In the genomic region with DNA sequence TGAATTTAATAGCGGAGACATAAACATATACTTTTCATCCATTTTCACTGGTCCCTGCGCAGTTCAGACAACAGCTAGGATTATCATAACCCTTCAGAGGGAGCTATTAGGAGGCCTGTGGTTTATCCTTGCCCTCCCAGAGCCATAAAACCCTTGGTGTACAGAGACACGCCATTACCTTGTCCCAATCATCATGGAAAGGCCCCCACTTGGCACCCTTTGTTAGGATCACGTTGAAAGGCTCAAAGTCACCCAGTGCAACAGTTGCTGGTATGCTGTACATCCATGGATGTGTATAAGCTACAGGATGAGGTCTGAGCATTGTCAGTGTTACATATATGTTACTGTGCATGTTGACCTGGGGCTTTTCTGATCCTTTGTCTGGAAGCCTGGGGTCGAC, we compare ENCODE assay signal across 20 mouse cellular contexts.
DNase-seq lines count a peak whose midpoint lies in the region; ATAC-seq and TF ChIP-seq lines count a peak whose summit lies in the region.
"Had no signal": no experiment of that assay in that cellular context is flagged by ENCODE, and none has a peak within 500 bp of the region (broad histone marks: within the 10 kb centered on the region; RNA-seq: fewer than 3 reads in every experiment).

No protein-coding gene starts in this region.

- H3K9ac ChIP-seq in intestine, embryonic 14.5 days (ENCODE audit: low read length): no peak overlapping the region
- no peak overlapping the region for H3K9ac ChIP-seq in intestine, postnatal 0 days (ENCODE audit: low read depth, low read length)
- no peak overlapping the region for H3K9ac ChIP-seq in neural tube, embryonic 13.5 days
- H3K9ac ChIP-seq: embryonic facial prominence, embryonic 13.5 days; embryonic facial prominence, embryonic 15.5 days; forebrain, embryonic 12.5 days had no signal

- 19% methylated on average over 5 of the region's 5 CpGs for WGBS in intestine, embryonic 14.5 days
- 18% methylated on average over 5 of the region's 5 CpGs for WGBS in intestine, postnatal 0 days
- WGBS in neural tube, embryonic 13.5 days: 54% methylated on average over 5 of the region's 5 CpGs

- no peak overlapping the region for H3K27ac ChIP-seq in intestine, embryonic 14.5 days (ENCODE audit: low read depth)
- no peak overlapping the region for H3K27ac ChIP-seq in intestine, postnatal 0 days (ENCODE audit: low read depth, low read length)
- 0 out of 2 replicates have a peak overlapping the region, but pooled peaks have one; percentile 10 for H3K27ac ChIP-seq in neural tube, embryonic 13.5 days (replicated peaks)
- H3K27ac ChIP-seq: embryonic facial prominence, embryonic 13.5 days; embryonic facial prominence, embryonic 15.5 days; forebrain, embryonic 10.5 days; forebrain, embryonic 12.5 days had no signal

- no peaks in the 10 kb centered on the region; the same call in 1 of the 2 replicates for H3K27me3 ChIP-seq in intestine, embryonic 14.5 days (replicated peaks; ENCODE audit: control insufficient read depth, insufficient read depth, low read length)
- 0 out of 2 replicates have a peak, but pooled peaks cover 8% of the 10 kb centered on the region for H3K27me3 ChIP-seq in intestine, postnatal 0 days (replicated peaks; ENCODE audit: control insufficient read depth, insufficient read depth, low read length)
- H3K27me3 ChIP-seq in neural tube, embryonic 13.5 days: 0 out of 2 replicates have a peak, but pooled peaks cover 6% of the 10 kb centered on the region
- H3K27me3 ChIP-seq: embryonic facial prominence, embryonic 13.5 days; embryonic facial prominence, embryonic 15.5 days; forebrain, embryonic 12.5 days had no signal

- 0 out of 2 replicates have a peak, but pooled peaks cover 4% of the 10 kb centered on the region for H3K4me1 ChIP-seq in intestine, embryonic 14.5 days (replicated peaks; ENCODE audit: control insufficient read depth, insufficient read depth, low read length)
- no peaks in the 10 kb centered on the region for H3K4me1 ChIP-seq in intestine, postnatal 0 days (replicated peaks; ENCODE audit: control insufficient read depth, insufficient read depth, low read length)
- no peaks in the 10 kb centered on the region for H3K4me1 ChIP-seq in neural tube, embryonic 13.5 days (replicated peaks)
- H3K4me1 ChIP-seq: embryonic facial prominence, embryonic 13.5 days; embryonic facial prominence, embryonic 15.5 days; forebrain, embryonic 10.5 days; forebrain, embryonic 12.5 days had no signal

- no peaks in the 10 kb centered on the region for H3K9me3 ChIP-seq in intestine, embryonic 14.5 days (ENCODE audit: control insufficient read depth, low read length)
- H3K9me3 ChIP-seq in intestine, postnatal 0 days (ENCODE audit: control insufficient read depth): no peaks in the 10 kb centered on the region
- H3K9me3 ChIP-seq in neural tube, embryonic 13.5 days: no peaks in the 10 kb centered on the region
- H3K9me3 ChIP-seq: embryonic facial prominence, embryonic 13.5 days; embryonic facial prominence, embryonic 15.5 days; forebrain, embryonic 10.5 days; forebrain, embryonic 12.5 days had no signal

- TF ChIP-seq CTCF in intestine, postnatal 0 days (IDR thresholded peaks at IDR 0.05; ENCODE audit: low read depth): no peak

- no peak overlapping the region for H3K4me3 ChIP-seq in intestine, embryonic 14.5 days (ENCODE audit: low read depth, low read length)
- H3K4me3 ChIP-seq in intestine, postnatal 0 days (ENCODE audit: low read depth, low read length): no peak overlapping the region
- H3K4me3 ChIP-seq in neural tube, embryonic 13.5 days: no peak overlapping the region
- H3K4me3 ChIP-seq: embryonic facial prominence, embryonic 13.5 days; embryonic facial prominence, embryonic 15.5 days; erythroblast, embryonic 14.5 days; forebrain, embryonic 10.5 days; forebrain, embryonic 12.5 days had no signal

- H3K4me2 ChIP-seq in intestine, embryonic 14.5 days (ENCODE audit: low read length): no peak overlapping the region
- H3K4me2 ChIP-seq in intestine, postnatal 0 days (replicated peaks; ENCODE audit: low read depth): no peak overlapping the region
- no peak overlapping the region for H3K4me2 ChIP-seq in neural tube, embryonic 13.5 days
- H3K4me2 ChIP-seq: embryonic facial prominence, embryonic 13.5 days; embryonic facial prominence, embryonic 15.5 days; forebrain, embryonic 12.5 days had no signal

- ATAC-seq in intestine, embryonic 14.5 days (replicated peaks; ENCODE audit: low FRiP score, low TSS enrichment, low read depth): no peak
- no peak for ATAC-seq in intestine, postnatal 0 days
- no peak for ATAC-seq in neural tube, embryonic 13.5 days (ENCODE audit: low read depth)
- ATAC-seq: forebrain, embryonic 14.5 days; forebrain, embryonic 16.5 days had no signal

- H3K36me3 ChIP-seq in intestine, embryonic 14.5 days (ENCODE audit: control insufficient read depth, insufficient read depth, low read length): no peaks in the 10 kb centered on the region
- no peaks in the 10 kb centered on the region for H3K36me3 ChIP-seq in intestine, postnatal 0 days (ENCODE audit: control insufficient read depth, insufficient read depth)
- H3K36me3 ChIP-seq in neural tube, embryonic 13.5 days: no peaks in the 10 kb centered on the region
- H3K36me3 ChIP-seq: embryonic facial prominence, embryonic 13.5 days; embryonic facial prominence, embryonic 15.5 days; forebrain, embryonic 10.5 days; forebrain, embryonic 12.5 days had no signal

- peak; percentile 51 for DNase-seq in intestine, embryonic 14.5 days (ENCODE audit: low spot score)
- no peak for DNase-seq in neural tube, embryonic 10.5 days (ENCODE audit: extremely low spot score, low spot score)
- DNase-seq in kidney, adult 9 months: no peak
- DNase-seq: adrenal gland, postnatal 25 days; cerebellum, adult 11 months; cerebellum, adult 18-20 months; cerebellum, adult 8-10 months; cerebellum, adult 9-11 months; cerebellum, postnatal 14 days; cerebellum, postnatal 36 days; embryo, embryonic 11 days had no signal
